Mouse (Mus musculus) mature B cell (primary cell): ENCODE data around the gene Foxo4.

Experiments used
- in situ Hi-C: fragments of 300-500 bp; cut with MboI; formaldehyde crosslinking; loops from 2 replicates; pipeline ENCODE4 v1.14.3; 2019

The Foxo4 gene

DNA sequence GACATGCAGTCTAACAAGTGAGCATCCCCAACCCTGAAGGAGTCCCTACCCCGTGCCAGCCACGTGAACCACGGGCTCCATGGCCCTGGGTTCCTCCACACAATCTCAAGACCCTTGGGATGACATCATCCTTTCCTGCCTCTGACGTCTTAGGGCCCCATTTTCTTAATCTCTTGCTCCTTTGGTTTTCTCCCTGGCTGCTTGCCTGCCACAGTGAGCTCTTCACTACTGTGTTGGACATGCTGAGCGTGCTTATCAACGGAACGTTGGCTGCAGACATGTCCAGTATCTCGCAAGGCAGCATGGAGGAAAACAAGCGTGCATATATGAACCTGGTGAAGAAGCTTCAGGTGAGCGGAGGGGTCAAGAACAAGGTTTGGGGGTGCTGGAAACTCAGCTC is 35.8 kb downstream of the Foxo4 start:
- in situ Hi-C loops = no loop called here

DNA sequence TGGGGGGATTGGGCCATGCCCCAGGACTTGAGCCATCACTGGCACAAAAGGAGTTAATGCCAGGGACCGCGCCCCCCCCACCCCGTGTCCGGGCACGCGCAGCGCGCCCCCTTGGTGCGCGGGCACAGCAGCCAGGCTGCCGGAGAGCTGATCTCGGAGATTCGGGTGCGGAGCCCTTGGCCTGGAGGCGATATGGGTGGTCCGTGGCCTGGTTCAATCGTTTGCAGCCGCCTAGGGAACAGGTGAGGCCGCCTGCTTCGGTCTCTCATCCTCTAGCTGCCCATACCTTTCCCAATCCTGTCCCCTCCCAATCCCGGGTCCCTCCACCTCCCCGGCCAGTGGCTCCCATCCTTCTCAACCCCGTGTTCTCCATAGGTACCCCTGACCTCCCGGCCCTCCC is 44.7 kb downstream of the Foxo4 start, which contains the start of gene Nlgn3:
TSS of gene Nlgn3 (plus strand) at position 114 of the 400 bp plus-strand sequence.
- in situ Hi-C loops = no loop called here

DNA sequence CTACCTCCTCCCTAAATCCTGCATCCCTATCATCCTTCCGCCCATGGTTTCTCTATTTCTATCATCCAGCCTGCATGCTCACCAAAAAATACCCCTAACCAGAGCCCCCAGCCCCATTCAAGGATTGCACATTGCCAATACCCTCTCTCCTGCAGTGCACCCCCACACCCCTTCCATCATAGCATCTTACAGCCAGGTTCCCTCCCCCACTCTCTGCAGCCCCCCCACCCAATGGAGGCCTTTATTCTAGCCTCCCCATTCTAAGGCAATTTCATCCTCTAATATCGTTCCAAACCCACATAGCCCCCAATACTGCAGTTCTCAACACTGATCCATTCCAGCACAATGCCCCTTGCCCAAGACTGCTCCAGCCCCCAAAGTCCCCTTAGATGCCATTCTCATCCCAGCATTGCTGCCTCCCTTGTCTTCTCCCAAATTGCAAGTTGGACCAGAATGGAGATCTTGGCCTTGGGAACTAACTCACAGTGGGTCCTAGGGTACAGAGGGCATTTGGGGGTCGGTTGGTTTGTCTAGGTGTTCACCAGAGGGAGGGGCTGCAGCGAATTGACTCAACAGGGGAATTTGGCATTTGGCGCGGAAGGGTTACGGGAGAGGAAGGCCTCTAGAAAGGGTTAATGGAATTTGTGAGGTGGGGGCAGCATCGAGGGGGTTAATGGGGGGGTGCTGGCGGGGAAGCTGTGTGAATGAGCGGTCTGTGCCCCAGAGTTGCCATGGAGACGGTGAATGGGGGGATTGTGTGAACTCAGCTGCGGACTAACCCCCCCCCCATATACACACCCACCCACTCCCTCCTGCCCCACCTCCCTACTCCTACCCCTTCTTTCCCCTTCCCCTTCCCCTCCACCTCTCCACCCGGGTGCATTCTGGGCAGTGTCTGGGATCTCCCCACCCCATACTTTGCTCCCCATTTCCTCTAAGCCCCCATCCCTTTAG is 45.4 kb downstream of the Foxo4 start:
- in situ Hi-C loops = no loop called here

DNA sequence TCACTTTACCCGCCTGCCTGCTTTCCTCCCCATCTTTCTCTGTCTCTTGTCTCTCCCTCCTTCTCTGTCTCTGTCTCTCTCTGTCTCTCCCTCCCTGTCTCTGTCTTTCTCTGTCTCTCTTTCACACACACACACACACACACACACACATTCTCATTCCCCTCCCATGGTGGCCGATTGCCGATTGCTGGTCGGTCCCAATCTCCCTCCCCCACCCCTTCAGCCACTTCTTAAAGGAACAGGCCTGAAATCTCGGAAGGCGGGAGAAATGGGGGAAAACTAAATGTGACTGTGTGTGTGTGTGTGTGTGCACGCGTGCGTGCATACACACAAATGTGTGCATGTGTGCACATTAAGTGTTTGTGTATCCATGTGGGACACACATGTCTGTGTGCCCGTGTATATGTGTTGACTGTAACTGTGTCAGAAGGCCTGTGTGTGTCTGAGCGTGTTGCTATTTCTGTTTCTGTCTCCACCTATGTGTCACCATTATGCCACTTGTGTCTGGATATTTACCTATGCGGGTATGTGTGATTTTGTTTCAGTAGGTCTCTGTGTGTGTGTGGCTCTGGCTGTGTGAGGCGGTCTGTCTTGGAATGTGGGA is 46.2 kb downstream of the Foxo4 start:
- in situ Hi-C loops = no loop called here

DNA sequence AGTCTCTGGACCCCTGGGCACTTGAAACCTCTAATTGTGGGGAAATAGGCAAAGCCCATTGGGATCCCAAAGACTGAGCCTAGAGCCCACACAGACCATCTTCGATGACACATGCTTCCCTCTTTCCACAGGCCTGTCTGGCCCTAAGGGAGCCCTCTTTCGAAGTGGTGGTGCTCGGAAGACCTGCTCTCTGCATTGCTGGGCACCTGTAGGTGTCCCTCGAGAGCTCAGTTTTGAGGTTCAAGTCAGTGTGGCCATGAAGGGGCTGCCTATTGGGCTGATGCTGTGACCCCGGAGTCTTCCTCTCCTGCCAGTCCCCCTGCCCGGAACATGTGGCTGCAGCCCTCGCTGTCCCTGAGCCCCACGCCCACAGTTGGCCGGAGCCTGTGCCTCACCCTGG is 47.3 kb downstream of the Foxo4 start:
- in situ Hi-C loops = no loop called here

DNA sequence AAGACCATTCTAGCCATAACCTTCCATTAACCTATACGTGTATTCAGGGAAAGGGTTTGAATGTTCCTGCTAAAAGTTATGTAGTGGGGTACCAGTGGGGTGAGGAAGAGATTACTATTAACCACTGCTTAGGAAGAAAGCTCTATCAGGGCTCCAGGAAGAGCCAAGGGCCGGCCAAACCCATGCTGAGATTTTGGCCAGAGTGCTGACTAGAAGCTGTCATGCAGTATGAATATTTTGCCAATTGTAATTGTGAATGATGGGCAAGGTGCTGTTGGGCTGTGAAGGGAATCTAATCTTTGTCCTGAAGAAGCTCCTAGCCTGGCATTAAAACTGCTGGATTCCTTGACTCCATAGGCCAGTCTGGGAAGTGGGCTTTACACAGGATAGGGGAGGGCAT is 50.3 kb downstream of the Foxo4 start:
- in situ Hi-C loops = no loop called here

DNA sequence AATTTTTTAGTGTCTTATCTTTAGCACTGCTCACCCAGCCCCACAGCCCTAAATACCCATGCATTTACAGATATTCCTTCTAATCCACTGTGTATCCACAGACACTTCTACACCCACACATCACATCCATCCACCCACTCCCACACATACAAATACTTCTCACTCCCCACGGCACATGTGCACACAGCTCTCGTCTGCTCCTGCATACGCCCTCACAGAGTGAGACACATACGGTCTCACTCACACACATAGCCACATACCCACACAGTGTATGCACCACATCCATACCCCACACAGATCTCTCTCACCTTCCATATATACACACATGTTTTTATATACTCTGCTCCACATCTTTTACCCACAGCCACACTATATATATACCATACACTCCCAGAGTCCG is 55.0 kb downstream of the Foxo4 start:
- in situ Hi-C loops = no loop called here
